Mouse (Mus musculus) stomach, embryonic 14.5 days (tissue): Measurements from ENCODE around the gene Pip5kl1. TPM values are rescaled to one million over a fixed set of nuclear protein-coding genes. Genes with fewer than 3 reads are reported as not detected.

ENCODE experiments used
- ATAC-seq: fragments of 200-750 bp; cut with Nextera tagmentation; 2 replicates; pipeline ENCODE4 v1.8.0; 2017; ENCODE audit warnings: low read depth, moderate TSS enrichment; ENCODE audit not compliant: insufficient number of reproducible peaks, insufficient read depth, low FRiP score
- H3K27ac ChIP-seq: fragments of 300-500 bp; sonication (generic); 2 replicates; pipeline ENCODE4 v1.5.1; 2014; ENCODE audit warnings: mild to moderate bottlenecking, low read length, moderate library complexity, mixed read lengths
- H3K27me3 ChIP-seq: fragments of 300-500 bp; sonication (generic); 2 replicates; pipeline ENCODE4 v1.6.1; 2014; ENCODE audit warnings: low read length, control low read depth, mixed read lengths; ENCODE audit not compliant: control insufficient read depth, insufficient read depth
- H3K36me3 ChIP-seq: fragments of 300-500 bp; sonication (generic); 2 replicates; pipeline ENCODE4 v1.6.1; 2014; ENCODE audit warnings: mild to moderate bottlenecking, control low read depth, low read length, moderate library complexity, mixed read lengths; ENCODE audit not compliant: control insufficient read depth, insufficient read depth
- H3K4me1 ChIP-seq: fragments of 300-500 bp; sonication (generic); 2 replicates; pipeline ENCODE4 v1.6.1; 2014; ENCODE audit warnings: low read length, control low read depth, mixed read lengths; ENCODE audit not compliant: control insufficient read depth, insufficient read depth
- H3K4me2 ChIP-seq: fragments of 300-500 bp; sonication (generic); replicated peaks from 2 replicates; pipeline ENCODE4 v1.6.1; 2014; ENCODE audit warnings: low read depth, low read length, control low read depth
- H3K4me3 ChIP-seq: fragments of 300-500 bp; sonication (generic); 2 replicates; pipeline ENCODE4 v1.5.1; 2014; ENCODE audit warnings: low read depth, low read length, control low read depth
- H3K9ac ChIP-seq: fragments of 300-500 bp; sonication (generic); replicated peaks from 2 replicates; pipeline ENCODE4 v1.6.1; 2014; ENCODE audit warnings: low read depth, mild to moderate bottlenecking, control low read depth, low read length, moderate library complexity, mixed read lengths
- H3K9me3 ChIP-seq: fragments of 300-500 bp; sonication (generic); 2 replicates; pipeline ENCODE4 v1.6.1; 2016; ENCODE audit warnings: low read depth, low read length, control low read depth; ENCODE audit not compliant: control insufficient read depth
- WGBS: fragments of 180-500 bp; shearing (Covaris S2); extraction: QIAGEN DNeasy Blood & Tissue Kit; methylation state at CpG from one replicate; pipeline ENCODE4 v1.1.7; 2014; 5-methylcytosine and 5-hydroxymethylcytosine counted together
- polyA plus RNA-seq: library from polyadenylated mRNA; unstranded; fragments of >200 nt; fragmentation: Nextera tagmentation; extraction: Ambion mirVana; gene quantifications from 2 replicates; pipeline ENCODE4 v1.2.1, GENCODE M21; 2014

Gene Pip5kl1
- polyA plus RNA-seq, 1 experiment from 2014 or later = 1.4 TPM

GRCm38 (mm10) chr2:32553592-32554148, 20.9 kb upstream of the Pip5kl1 start:
- H3K4me3 ChIP-seq = no peak overlapping the region
- H3K9me3 ChIP-seq = no peaks in the 10 kb centered on the region
- no peak for ATAC-seq
- peaks cover 5% of the 10 kb centered on the region; the same call in 1 of the 2 replicates for H3K36me3 ChIP-seq
- H3K9ac ChIP-seq = no peak overlapping the region
- WGBS = 74% methylated on average over 7 of the region's 7 CpGs
- H3K4me2 ChIP-seq = no peak overlapping the region
- H3K4me1 ChIP-seq = peaks cover 10% of the 10 kb centered on the region
- H3K27me3 ChIP-seq = no peaks in the 10 kb centered on the region
- no peak overlapping the region for H3K27ac ChIP-seq

DNA sequence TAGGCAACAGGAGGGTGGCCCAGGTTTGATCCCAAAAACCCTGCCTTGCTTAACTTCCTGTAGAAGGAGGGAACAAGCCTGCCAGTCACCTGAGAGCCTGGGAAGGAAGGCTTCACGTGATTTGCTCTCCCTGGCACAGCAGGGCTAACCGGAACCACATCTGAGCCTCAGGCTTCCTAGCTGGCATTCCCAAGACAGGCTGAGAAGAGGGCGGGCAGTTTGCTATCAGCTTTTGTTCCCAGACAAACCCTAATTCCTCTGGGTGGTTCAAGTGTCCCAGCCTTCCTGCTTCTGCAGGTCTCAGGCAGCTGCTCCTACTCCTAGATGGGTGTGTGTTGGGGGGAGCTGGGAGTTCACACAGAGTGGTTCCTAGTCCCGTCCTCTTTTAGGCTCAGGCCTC, 19.1 kb upstream of the Pip5kl1 start:
- 51% methylated on average over 4 of the region's 4 CpGs for WGBS
- H3K4me1 ChIP-seq = no peaks in the 10 kb centered on the region
- H3K9ac ChIP-seq = no peak overlapping the region
- no peak overlapping the region for H3K4me2 ChIP-seq
- H3K27ac ChIP-seq = no peak overlapping the region
- H3K4me3 ChIP-seq = no peak overlapping the region
- no peaks in the 10 kb centered on the region for H3K27me3 ChIP-seq
- no peaks in the 10 kb centered on the region for H3K9me3 ChIP-seq
- no peak for ATAC-seq
- H3K36me3 ChIP-seq = peaks cover 9% of the 10 kb centered on the region

DNA sequence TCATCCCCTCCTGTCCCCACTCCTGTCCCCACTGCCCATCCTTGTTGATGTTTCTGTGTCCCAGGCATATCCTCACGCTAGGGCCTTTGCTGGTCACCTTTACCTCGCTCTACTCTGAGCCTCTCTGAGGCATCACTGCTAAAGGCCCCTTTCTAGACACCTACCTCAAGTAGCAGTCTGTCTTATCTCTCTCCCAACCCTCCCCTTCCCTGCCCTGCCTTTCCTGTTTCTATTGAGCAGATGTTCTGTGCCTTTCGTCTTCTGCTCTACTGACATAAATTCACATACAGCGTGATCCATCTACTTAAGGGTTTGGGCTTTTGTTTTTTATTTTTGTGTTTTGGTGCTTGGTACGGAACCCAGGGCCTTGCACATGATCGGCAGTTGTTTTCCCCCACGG, 18.6 kb upstream of the Pip5kl1 start:
- Histone ChIP-seq H3K27ac (no peak overlapping the region), H3K9me3 (no peaks in the 10 kb centered on the region), H3K4me2 (no peak overlapping the region), H3K4me1 (no peaks in the 10 kb centered on the region), H3K36me3 (peaks cover 15% of the 10 kb centered on the region), H3K27me3 (no peaks in the 10 kb centered on the region), H3K9ac (no peak overlapping the region), H3K4me3 (no peak overlapping the region)
- WGBS = 77% methylated on average over 7 of the region's 7 CpGs
- ATAC-seq = no peak

GRCm38 (mm10) chr2:32559570-32559969, 15.0 kb upstream of the Pip5kl1 start:
- Histone ChIP-seq H3K36me3 (peaks cover 29% of the 10 kb centered on the region), H3K4me3 (no peak overlapping the region), H3K9me3 (no peaks in the 10 kb centered on the region), H3K27me3 (no peaks in the 10 kb centered on the region), H3K4me2 (no peak overlapping the region), H3K9ac (no peak overlapping the region), H3K27ac (peak overlapping the region; percentile 55; the same call in 1 of the 2 replicates), H3K4me1 (no peaks in the 10 kb centered on the region)
- ATAC-seq = peak; percentile 68
- WGBS = 74% methylated on average over 5 of the region's 5 CpGs

- WGBS = 37% methylated on average over 4 of the region's 4 CpGs
Observed at GRCm38 (mm10) chr2:32566536-32567063, 8.0 kb upstream of the Pip5kl1 start.

DNA sequence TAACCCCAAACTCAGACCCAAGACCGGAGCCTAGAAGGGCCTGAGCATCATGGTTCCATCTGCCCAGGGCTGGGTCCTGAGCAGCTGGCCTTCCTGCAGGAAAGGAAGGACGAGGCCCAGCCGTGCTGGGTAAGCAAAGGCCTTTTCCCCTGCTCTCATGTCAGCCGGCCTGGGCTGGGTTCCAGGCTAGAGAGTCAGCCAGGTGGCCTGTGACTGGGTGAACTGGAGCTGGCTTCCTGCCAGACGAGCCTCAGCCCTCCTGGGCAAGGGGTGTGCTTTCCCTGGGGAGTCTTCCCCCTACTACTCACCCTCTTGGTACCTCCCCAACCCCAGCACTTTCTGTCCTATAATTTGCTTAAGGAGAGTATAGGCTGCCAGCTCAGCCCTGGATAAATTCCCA, 6.4 kb upstream of the Pip5kl1 start:
- no peak overlapping the region for H3K27ac ChIP-seq
- peaks cover 49% of the 10 kb centered on the region for H3K36me3 ChIP-seq
- H3K27me3 ChIP-seq = no peaks in the 10 kb centered on the region
- no peaks in the 10 kb centered on the region for H3K9me3 ChIP-seq
- no peak overlapping the region for H3K4me3 ChIP-seq
- H3K9ac ChIP-seq = no peak overlapping the region
- 71% methylated on average over 5 of the region's 5 CpGs for WGBS
- ATAC-seq = no peak
- peaks cover 7% of the 10 kb centered on the region; the same call in 1 of the 2 replicates for H3K4me1 ChIP-seq
- no peak overlapping the region for H3K4me2 ChIP-seq

More at GRCm38 (mm10) chr2:32566536-32567063, 8.0 kb upstream of the Pip5kl1 start:
- ATAC-seq = no peak; the same call in 1 of the 2 replicates
- Histone ChIP-seq H3K9me3 (no peaks in the 10 kb centered on the region), H3K9ac (no peak overlapping the region), H3K36me3 (peaks cover 49% of the 10 kb centered on the region), H3K27me3 (no peaks in the 10 kb centered on the region), H3K4me2 (no peak overlapping the region), H3K27ac (no peak overlapping the region), H3K4me1 (peaks cover 4% of the 10 kb centered on the region; the same call in 1 of the 2 replicates), H3K4me3 (no peak overlapping the region)

DNA sequence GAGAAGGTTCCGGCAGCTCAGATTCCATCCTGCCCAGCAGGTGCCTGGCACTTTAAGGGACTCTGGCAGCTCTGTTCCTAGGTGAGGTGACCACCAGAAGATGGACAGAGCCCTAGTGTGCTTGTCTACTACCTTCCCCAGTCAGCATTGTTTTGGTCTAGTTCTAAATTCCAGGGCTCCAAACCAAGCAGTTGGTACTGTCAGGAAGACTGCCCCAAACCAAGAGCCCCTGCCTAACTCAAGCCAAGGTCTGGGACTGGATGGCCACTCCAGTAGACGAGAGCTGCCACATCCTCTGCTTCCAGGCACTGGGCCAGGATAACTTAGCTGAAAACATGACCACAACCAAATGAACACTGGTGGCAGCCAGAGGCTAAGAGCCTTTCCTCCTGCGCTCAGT, 5.7 kb upstream of the Pip5kl1 start:
- Histone ChIP-seq H3K9me3 (no peaks in the 10 kb centered on the region), H3K36me3 (peaks cover 41% of the 10 kb centered on the region), H3K9ac (no peak overlapping the region), H3K4me2 (no peak overlapping the region), H3K27ac (no peak overlapping the region), H3K4me1 (peaks cover 7% of the 10 kb centered on the region; the same call in 1 of the 2 replicates), H3K27me3 (no peaks in the 10 kb centered on the region), H3K4me3 (no peak overlapping the region)
- no peak for ATAC-seq
- WGBS = 91% methylated on average over 3 of the region's 3 CpGs

DNA sequence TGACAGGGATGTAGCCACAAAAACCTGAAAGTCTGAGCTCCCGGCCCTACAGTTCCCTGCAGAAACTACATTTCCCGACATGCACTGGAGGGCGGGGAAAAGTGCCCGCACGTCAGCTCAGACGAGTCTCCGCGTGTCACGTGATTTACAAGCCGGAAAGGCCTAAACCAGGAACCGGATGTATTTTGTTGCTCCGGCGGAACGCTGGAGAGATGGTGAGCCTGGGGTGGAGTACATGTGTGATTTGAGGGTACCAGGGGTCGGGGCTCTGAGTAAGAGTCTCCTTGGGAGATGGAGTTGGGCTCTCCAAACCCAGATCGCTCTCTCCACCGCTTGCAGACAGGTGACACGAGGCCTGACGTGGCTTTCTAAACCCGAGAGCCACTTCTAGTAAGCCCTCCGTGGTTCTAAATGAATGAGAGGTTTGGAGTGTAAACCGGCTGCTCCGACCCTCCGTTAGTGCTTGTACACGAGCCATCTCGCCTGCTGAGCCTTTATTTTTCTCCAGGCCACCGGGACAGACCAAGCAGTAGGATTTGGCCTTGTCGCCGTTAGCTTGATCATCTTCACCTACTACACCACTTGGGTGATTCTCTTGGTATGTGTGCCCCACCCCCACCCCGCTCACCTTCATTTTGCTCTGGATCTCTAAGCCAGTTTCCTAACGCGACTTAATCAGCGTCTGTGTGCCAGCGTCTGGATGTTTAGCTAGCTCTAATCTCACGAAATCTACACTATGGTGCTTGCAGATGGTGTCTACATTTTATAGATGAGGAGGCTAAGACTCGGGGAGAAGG, 3.7 kb upstream of the Pip5kl1 start, which contains the start of gene Dpm2:
Gene Dpm2, plus strand, starts transcription at position 161 of the 797 bp plus-strand sequence.
- H3K36me3 ChIP-seq = peaks cover 23% of the 10 kb centered on the region
- H3K9ac ChIP-seq = peak within 1 kb of the TSS; percentile 67
- peak within 1 kb of the TSS; percentile 87 for H3K4me2 ChIP-seq
- no peaks in the 10 kb centered on the region for H3K9me3 ChIP-seq
- peak within 1 kb of the TSS; percentile 73 for H3K4me3 ChIP-seq
- peak within 1 kb of the TSS; percentile 46; the same call in 1 of the 2 replicates for H3K27ac ChIP-seq
- WGBS = 1% methylated on average over 36 of the region's 36 CpGs
- ATAC-seq = peak; percentile 82
- peaks cover 11% of the 10 kb centered on the region; the same call in 1 of the 2 replicates for H3K4me1 ChIP-seq
- no peaks in the 10 kb centered on the region for H3K27me3 ChIP-seq
